Mouse (Mus musculus) spleen, embryonic (tissue): ENCODE measurements around the gene Cyp2c55.

Source experiments
- CTCF ChIA-PET: fragments of 350-600 bp; sonication (Branson Sonifier 250); formaldehyde crosslinking; loops from one replicate; lab custom pipeline; 2022; lab: Charles Lee

Cyp2c55 gene

GRCm38 (mm10) chr19:39006715-39007114, at the start of gene Cyp2c55:
Cyp2c55 (plus strand) TSS chr19:39007019.
- CTCF ChIA-PET: no interaction called here

- CTCF ChIA-PET: interaction anchor here (0.6 kb wide), 1 partner anchor 12 kb away, joined by 3 read pairs; no protein-coding TSS in a partner anchor
These were observed 36.1 kb upstream of the Cyp2c55 start for GRCm38 (mm10) chr19:38970741-38971140.

- CTCF ChIA-PET: no interaction called here
These were observed 34.2 kb upstream of the Cyp2c55 start for GRCm38 (mm10) chr19:38972581-38972980.

GRCm38 (mm10) chr19:38973666-38974065, 33.2 kb upstream of the Cyp2c55 start:
- CTCF ChIA-PET: no interaction called here

GRCm38 (mm10) chr19:38976269-38976668, 30.6 kb upstream of the Cyp2c55 start:
- CTCF ChIA-PET: no interaction called here

GRCm38 (mm10) chr19:38981966-38982365, 24.9 kb upstream of the Cyp2c55 start:
- CTCF ChIA-PET: no interaction called here

GRCm38 (mm10) chr19:38998248-38998647, 8.6 kb upstream of the Cyp2c55 start:
- CTCF ChIA-PET: no interaction called here

- CTCF ChIA-PET: no interaction called here
These were observed 8.1 kb upstream of the Cyp2c55 start for GRCm38 (mm10) chr19:38998676-38999075.

GRCm38 (mm10) chr19:39005132-39005531, 1.7 kb upstream of the Cyp2c55 start:
- CTCF ChIA-PET: no interaction called here

- CTCF ChIA-PET: no interaction called here
These were observed 51.1 kb downstream of the Cyp2c55 start for GRCm38 (mm10) chr19:39057928-39058327.

- CTCF ChIA-PET: no interaction called here
These were observed 53.9 kb downstream of the Cyp2c55 start, which contains the start of gene Cyp2c65 for GRCm38 (mm10) chr19:39060719-39061118. Cyp2c65 (plus strand) TSS chr19:39061015.
